Mouse (Mus musculus): ENCODE results near the gene Cep44. TPM values are rescaled to one million over a fixed set of nuclear protein-coding genes. Genes with fewer than 3 reads are reported as not detected.

Gene Cep44
- polyA plus RNA-seq (2015; fragmentation: Nextera tagmentation; extraction: Ambion mirVana): 29.6 and 36.4 TPM in 2 replicates

DNA sequence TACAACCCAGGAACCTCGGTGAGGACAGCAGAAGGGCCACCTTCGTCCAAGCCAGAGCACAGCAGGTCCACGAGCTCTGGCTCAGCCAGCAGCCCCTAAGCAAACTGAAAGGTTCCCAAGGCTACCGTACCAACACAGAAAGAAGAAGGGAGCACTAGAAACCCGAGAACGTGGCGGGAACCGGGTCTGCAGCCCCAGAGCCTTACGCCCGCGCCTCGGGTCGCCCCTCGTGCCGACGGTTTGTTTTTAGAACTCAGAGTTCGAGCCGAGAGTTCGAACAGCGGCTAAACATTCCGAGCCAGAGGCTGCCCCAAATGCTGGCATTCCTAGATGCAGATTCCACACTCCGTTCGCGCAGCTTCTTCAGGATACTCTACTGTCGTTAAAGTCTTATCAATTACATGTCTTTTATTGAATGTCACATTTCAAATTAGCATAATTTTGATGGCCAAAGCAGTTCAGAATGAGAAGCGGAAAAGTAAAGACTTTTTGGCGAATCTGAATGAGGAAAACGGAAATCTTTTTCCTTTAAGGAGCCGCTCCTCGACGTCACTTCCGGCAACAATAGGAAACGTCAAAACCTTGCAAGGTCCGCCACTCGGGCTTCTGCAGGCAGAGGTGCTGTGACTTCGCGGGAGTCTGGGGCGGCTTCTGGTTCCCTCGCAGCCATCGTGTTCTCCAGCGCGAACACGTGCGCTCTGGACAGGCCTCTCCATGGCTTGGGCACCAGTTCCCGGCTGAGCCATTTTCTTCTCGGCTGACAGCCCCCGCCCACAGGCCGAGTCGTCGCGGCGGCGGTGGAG lies at the start of gene Cep44, which contains the start of gene Fbxo8:
Cep44 (minus strand) TSS at position 490 of the 803 bp plus-strand sequence.
Fbxo8 (plus strand) TSS at position 533 of the 803 bp plus-strand sequence.
- Histone ChIP-seq H3K36me3 (ENCODE audit: control insufficient read depth, insufficient read depth, low read length) (no peaks in the 10 kb centered on the region), H3K4me2 (ENCODE audit: low read depth, low read length) (peak within 1 kb of the TSS; percentile 62), H3K9ac (ENCODE audit: low read length) (peak within 1 kb of the TSS; percentile 75), H3K9me3 (replicated peaks; ENCODE audit: control insufficient read depth, low read length) (no peaks in the 10 kb centered on the region), H3K4me3 (replicated peaks; ENCODE audit: low read length) (peak within 1 kb of the TSS; percentile 97), H3K27ac (ENCODE audit: low read length) (peak within 1 kb of the TSS; percentile 91), H3K4me1 (ENCODE audit: control insufficient read depth, insufficient read depth, low read length) (peaks cover 11% of the 10 kb centered on the region), H3K27me3 (ENCODE audit: control insufficient read depth, insufficient read depth, low read length) (no peaks in the 10 kb centered on the region)
- WGBS: under 1% methylated on average over 53 of the region's 53 CpGs
- peak; percentile 85 for ATAC-seq (ENCODE audit: insufficient read depth, low FRiP score)

DNA sequence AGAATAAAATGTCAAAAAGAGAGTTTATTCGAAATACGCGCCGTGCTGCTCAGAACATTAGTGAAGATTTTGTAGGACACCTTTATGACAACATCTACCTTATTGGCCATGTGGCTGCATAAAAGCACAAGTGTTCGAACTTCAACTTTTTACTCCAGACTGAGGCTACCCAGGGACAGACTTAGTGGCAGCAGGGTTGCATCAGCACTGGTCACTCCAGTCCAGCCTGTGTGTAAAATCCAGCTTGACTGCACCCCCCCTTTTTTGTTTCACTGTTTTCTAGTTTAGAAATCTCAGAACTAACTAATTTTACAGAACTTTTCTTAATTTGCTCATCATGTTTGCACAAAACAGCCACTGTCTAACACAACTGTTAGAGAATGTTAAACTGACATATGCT lies 40.7 kb upstream of the Cep44 start:
- ATAC-seq (ENCODE audit: insufficient read depth, low FRiP score): no peak
- no peak overlapping the region for H3K9ac ChIP-seq (ENCODE audit: low read length)
- no peaks in the 10 kb centered on the region for H3K4me1 ChIP-seq (ENCODE audit: control insufficient read depth, insufficient read depth, low read length)
- H3K9me3 ChIP-seq (replicated peaks; ENCODE audit: control insufficient read depth, low read length): no peaks in the 10 kb centered on the region
- WGBS: 94% methylated on average over 5 of the region's 5 CpGs
- no peak overlapping the region for H3K4me2 ChIP-seq (ENCODE audit: low read depth, low read length)
- peaks cover 4% of the 10 kb centered on the region; the same call in 1 of the 2 replicates for H3K36me3 ChIP-seq (ENCODE audit: control insufficient read depth, insufficient read depth, low read length)
- no peak overlapping the region for H3K27ac ChIP-seq (ENCODE audit: low read length)
- H3K4me3 ChIP-seq (replicated peaks; ENCODE audit: low read length): no peak overlapping the region
- no peaks in the 10 kb centered on the region for H3K27me3 ChIP-seq (ENCODE audit: control insufficient read depth, insufficient read depth, low read length)

DNA sequence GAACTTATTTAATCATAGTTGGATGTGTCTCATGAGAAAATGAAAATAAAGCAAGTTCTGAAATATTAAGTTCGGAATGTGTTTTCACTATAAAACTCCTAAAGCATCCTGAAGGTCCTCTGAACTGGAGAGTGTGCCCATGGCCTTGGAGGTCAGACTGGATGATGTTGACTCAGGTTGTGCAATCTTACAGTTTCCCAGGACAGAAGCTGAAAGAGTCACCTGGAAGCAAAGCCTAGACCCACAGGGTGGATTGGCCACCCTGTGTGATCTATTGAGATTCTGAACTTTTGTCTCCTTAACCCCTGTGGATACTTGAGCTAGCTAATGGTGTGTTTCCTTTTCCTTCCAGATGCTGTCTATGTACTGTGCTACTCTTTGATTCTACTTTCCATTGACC lies 40.2 kb upstream of the Cep44 start:
- peak; percentile 50; the same call in 1 of the 2 replicates for ATAC-seq (ENCODE audit: insufficient read depth, low FRiP score)
- Histone ChIP-seq H3K27me3 (ENCODE audit: control insufficient read depth, insufficient read depth, low read length) (no peaks in the 10 kb centered on the region), H3K27ac (ENCODE audit: low read length) (no peak overlapping the region), H3K9ac (ENCODE audit: low read length) (no peak overlapping the region), H3K4me1 (ENCODE audit: control insufficient read depth, insufficient read depth, low read length) (no peaks in the 10 kb centered on the region), H3K9me3 (replicated peaks; ENCODE audit: control insufficient read depth, low read length) (no peaks in the 10 kb centered on the region), H3K36me3 (ENCODE audit: control insufficient read depth, insufficient read depth, low read length) (peaks cover 4% of the 10 kb centered on the region; the same call in 1 of the 2 replicates), H3K4me2 (ENCODE audit: low read depth, low read length) (no peak overlapping the region), H3K4me3 (replicated peaks; ENCODE audit: low read length) (no peak overlapping the region)
- WGBS: 82% methylated on average over 1 of the region's 1 CpGs

DNA sequence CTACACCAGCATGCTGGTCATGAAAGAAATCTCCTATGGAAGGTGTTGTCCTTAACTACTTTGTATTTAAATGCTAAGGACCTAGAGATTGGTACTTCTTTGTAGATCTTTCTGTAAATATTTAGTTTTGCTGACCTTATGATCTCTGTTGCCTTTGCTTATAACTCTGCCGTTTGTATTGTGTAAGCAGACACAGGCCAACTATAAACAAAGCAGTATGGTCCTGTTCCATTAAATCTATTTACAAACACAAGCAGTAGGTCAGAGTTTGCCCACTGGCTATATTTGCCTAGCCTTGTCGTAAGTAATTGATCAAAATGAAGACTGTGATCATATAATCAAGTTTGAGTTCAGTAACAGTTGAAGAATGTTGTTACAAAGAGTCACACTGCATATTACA lies 38.2 kb upstream of the Cep44 start:
- H3K36me3 ChIP-seq (ENCODE audit: control insufficient read depth, insufficient read depth, low read length): peaks cover 4% of the 10 kb centered on the region; the same call in 1 of the 2 replicates
- 28% methylated on average over 2 of the region's 2 CpGs for WGBS
- no peak overlapping the region for H3K4me3 ChIP-seq (replicated peaks; ENCODE audit: low read length)
- no peak overlapping the region for H3K9ac ChIP-seq (ENCODE audit: low read length)
- H3K27ac ChIP-seq (ENCODE audit: low read length): no peak overlapping the region
- no peaks in the 10 kb centered on the region for H3K4me1 ChIP-seq (ENCODE audit: control insufficient read depth, insufficient read depth, low read length)
- H3K9me3 ChIP-seq (replicated peaks; ENCODE audit: control insufficient read depth, low read length): no peaks in the 10 kb centered on the region
- no peaks in the 10 kb centered on the region for H3K27me3 ChIP-seq (ENCODE audit: control insufficient read depth, insufficient read depth, low read length)
- no peak overlapping the region for H3K4me2 ChIP-seq (ENCODE audit: low read depth, low read length)
- no peak for ATAC-seq (ENCODE audit: insufficient read depth, low FRiP score)

DNA sequence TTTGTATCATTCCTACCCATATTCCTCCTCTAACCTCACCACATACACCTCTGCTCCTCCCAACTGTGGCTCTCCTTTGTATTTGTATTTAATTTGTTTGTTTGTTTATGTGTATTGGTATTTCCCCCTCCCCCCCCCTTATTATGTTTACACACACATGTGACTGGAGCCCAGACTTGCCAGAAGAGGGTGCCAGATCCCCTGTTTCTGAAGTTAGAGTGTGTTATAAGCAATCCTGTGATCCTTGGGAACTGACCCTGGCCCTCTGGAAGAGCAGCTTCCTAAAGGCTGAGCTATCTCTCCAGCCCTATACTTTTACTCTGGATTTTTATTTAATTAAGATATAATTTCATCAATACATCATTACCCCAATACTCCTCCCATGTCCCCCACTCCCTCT lies 32.0 kb upstream of the Cep44 start:
- no peak overlapping the region for H3K9ac ChIP-seq (ENCODE audit: low read length)
- no peaks in the 10 kb centered on the region for H3K4me1 ChIP-seq (ENCODE audit: control insufficient read depth, insufficient read depth, low read length)
- H3K27me3 ChIP-seq (ENCODE audit: control insufficient read depth, insufficient read depth, low read length): no peaks in the 10 kb centered on the region
- H3K4me3 ChIP-seq (replicated peaks; ENCODE audit: low read length): no peak overlapping the region
- H3K9me3 ChIP-seq (replicated peaks; ENCODE audit: control insufficient read depth, low read length): no peaks in the 10 kb centered on the region
- no peaks in the 10 kb centered on the region for H3K36me3 ChIP-seq (ENCODE audit: control insufficient read depth, insufficient read depth, low read length)
- H3K27ac ChIP-seq (ENCODE audit: low read length): no peak overlapping the region
- no peak for ATAC-seq (ENCODE audit: insufficient read depth, low FRiP score)
- H3K4me2 ChIP-seq (ENCODE audit: low read depth, low read length): no peak overlapping the region

DNA sequence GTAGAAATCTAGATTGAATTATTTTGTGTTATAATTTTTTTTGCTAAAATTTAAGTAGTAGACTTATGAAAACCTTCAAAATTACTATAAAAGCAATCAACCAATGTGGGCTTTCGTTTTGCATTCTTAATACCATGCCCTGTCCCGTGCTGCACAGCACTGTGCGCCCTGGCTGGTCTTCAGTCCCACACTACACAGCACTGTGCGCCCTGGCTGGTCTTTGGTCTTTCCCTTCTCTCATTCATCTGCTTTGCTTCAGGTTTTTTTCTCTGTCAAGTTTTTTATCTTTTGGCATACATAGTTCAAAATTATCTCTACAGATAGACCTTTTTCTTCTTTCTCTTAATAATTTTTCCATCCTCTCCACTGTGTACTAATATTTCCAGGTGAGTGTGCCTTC lies 30.1 kb upstream of the Cep44 start:
- Histone ChIP-seq H3K9me3 (replicated peaks; ENCODE audit: control insufficient read depth, low read length) (no peaks in the 10 kb centered on the region), H3K27me3 (ENCODE audit: control insufficient read depth, insufficient read depth, low read length) (no peaks in the 10 kb centered on the region), H3K36me3 (ENCODE audit: control insufficient read depth, insufficient read depth, low read length) (no peaks in the 10 kb centered on the region), H3K9ac (ENCODE audit: low read length) (no peak overlapping the region), H3K4me1 (ENCODE audit: control insufficient read depth, insufficient read depth, low read length) (no peaks in the 10 kb centered on the region), H3K4me2 (ENCODE audit: low read depth, low read length) (no peak overlapping the region), H3K4me3 (replicated peaks; ENCODE audit: low read length) (no peak overlapping the region), H3K27ac (ENCODE audit: low read length) (no peak overlapping the region)
- WGBS: 89% methylated on average over 4 of the region's 4 CpGs
- no peak for ATAC-seq (ENCODE audit: insufficient read depth, low FRiP score)

DNA sequence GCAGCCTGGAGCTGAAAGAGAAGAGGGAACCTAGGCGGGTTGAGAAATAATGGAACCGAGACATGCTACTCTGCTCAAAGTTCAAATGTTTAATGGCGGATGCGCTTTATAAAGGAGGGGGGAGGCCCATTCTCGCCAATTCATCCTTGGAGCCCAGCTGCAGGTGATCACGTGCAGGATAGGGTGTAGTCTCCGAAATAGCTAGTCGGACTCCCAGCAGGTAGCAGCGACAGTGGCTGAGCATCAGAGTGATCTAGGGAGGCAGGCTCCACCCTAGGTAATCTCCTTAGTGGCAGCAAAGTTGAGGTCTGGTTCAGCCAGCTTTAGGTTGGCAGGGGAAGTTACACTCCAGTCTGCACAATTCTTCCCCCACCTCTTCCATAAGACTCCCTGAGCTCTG lies 16.0 kb upstream of the Cep44 start:
- Histone ChIP-seq H3K27me3 (ENCODE audit: control insufficient read depth, insufficient read depth, low read length) (no peaks in the 10 kb centered on the region), H3K36me3 (ENCODE audit: control insufficient read depth, insufficient read depth, low read length) (no peaks in the 10 kb centered on the region), H3K9ac (ENCODE audit: low read length) (no peak overlapping the region), H3K4me1 (ENCODE audit: control insufficient read depth, insufficient read depth, low read length) (no peaks in the 10 kb centered on the region), H3K4me3 (replicated peaks; ENCODE audit: low read length) (no peak overlapping the region), H3K9me3 (replicated peaks; ENCODE audit: control insufficient read depth, low read length) (no peaks in the 10 kb centered on the region), H3K4me2 (ENCODE audit: low read depth, low read length) (no peak overlapping the region), H3K27ac (ENCODE audit: low read length) (no peak overlapping the region)
- ATAC-seq (ENCODE audit: insufficient read depth, low FRiP score): no peak
- WGBS: 91% methylated on average over 9 of the region's 9 CpGs

DNA sequence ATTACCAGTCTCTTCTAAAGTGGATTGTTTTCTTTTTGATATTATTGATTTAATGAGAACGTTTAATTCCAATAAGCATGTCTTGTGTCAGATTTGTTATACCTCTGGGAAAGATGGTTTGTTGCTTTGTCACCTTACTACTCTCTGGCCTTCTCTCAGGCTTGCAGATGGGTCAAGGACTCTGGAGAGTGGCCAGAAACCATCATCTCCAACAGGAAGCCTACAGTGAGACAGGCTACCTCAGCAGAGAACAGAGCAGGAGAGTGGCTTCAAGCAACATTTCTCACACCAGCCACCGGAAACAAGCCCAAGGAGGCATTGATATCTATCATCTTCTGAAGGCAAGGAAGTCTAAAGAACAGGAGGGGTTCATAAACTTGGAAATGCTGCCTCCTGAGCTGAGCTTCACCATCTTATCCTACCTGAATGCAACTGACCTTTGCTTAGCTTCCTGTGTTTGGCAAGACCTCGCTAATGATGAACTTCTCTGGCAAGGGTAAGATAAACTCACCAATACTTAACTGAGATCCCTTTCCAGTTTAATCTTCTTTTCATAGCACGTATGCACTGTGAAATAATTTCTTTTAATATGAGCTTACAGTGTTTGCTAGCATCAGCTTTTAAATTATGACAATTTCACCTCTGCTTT lies 13.7 kb upstream of the Cep44 start:
- Histone ChIP-seq H3K27me3 (ENCODE audit: control insufficient read depth, insufficient read depth, low read length) (no peaks in the 10 kb centered on the region), H3K27ac (ENCODE audit: low read length) (no peak overlapping the region), H3K9me3 (replicated peaks; ENCODE audit: control insufficient read depth, low read length) (no peaks in the 10 kb centered on the region), H3K4me3 (replicated peaks; ENCODE audit: low read length) (no peak overlapping the region), H3K36me3 (ENCODE audit: control insufficient read depth, insufficient read depth, low read length) (no peaks in the 10 kb centered on the region), H3K9ac (ENCODE audit: low read length) (no peak overlapping the region), H3K4me2 (ENCODE audit: low read depth, low read length) (no peak overlapping the region), H3K4me1 (ENCODE audit: control insufficient read depth, insufficient read depth, low read length) (no peaks in the 10 kb centered on the region)
- 56% methylated on average over 4 of the region's 4 CpGs for WGBS
- ATAC-seq (ENCODE audit: insufficient read depth, low FRiP score): no peak

DNA sequence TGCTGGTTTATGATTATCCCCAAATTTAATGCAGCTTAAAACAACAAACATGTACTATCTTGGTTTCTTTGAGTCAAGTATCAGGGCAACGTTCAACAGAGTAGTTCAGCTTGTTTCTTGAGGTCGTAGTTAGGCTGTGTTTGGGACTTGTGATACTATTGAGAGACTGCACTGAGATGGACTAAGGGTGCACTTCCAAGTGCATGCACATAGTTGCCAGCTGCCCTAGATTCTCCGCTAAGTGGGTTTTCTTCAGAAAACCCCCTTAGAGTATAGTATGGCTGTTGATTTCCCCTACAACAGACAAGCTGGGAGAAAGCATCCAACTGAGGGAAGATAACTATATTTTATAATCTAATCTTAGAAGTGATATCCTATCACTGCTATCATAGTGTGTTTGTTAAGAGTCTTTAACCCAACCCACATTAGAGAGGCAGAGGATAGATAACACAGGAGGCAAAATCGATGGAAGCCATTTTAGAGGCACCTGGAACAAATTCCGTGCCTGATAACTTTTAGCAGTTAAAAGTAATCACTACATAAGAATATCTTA lies 1.8 kb upstream of the Cep44 start:
- no peak overlapping the region for H3K9ac ChIP-seq (ENCODE audit: low read length)
- H3K27ac ChIP-seq (ENCODE audit: low read length): no peak overlapping the region
- no peaks in the 10 kb centered on the region for H3K9me3 ChIP-seq (replicated peaks; ENCODE audit: control insufficient read depth, low read length)
- ATAC-seq (ENCODE audit: insufficient read depth, low FRiP score): no peak
- H3K4me2 ChIP-seq (ENCODE audit: low read depth, low read length): peak overlapping the region; percentile 60; the same call in 1 of the 2 replicates
- WGBS: 65% methylated on average over 5 of the region's 5 CpGs
- H3K4me1 ChIP-seq (ENCODE audit: control insufficient read depth, insufficient read depth, low read length): peaks cover 11% of the 10 kb centered on the region
- H3K36me3 ChIP-seq (ENCODE audit: control insufficient read depth, insufficient read depth, low read length): no peaks in the 10 kb centered on the region
- no peaks in the 10 kb centered on the region for H3K27me3 ChIP-seq (ENCODE audit: control insufficient read depth, insufficient read depth, low read length)
- H3K4me3 ChIP-seq (replicated peaks; ENCODE audit: low read length): no peak overlapping the region
